Mouse (Mus musculus) cerebellum, postnatal 10 days (tissue): ENCODE measurements around the gene Pmfbp1.
"Not testable (repeated sequence)": the region's sequence is repeated elsewhere in the genome, so short reads cannot be mapped to it uniquely, and the experiment has no call there.

Experiments
- DNase-seq, 2 experiments: peaks; one replicate each; pipeline ENCODE4 v3.0.0; 2021; ENCODE audit warnings: mixed read lengths in 2 of 2

The Pmfbp1 gene

DNA sequence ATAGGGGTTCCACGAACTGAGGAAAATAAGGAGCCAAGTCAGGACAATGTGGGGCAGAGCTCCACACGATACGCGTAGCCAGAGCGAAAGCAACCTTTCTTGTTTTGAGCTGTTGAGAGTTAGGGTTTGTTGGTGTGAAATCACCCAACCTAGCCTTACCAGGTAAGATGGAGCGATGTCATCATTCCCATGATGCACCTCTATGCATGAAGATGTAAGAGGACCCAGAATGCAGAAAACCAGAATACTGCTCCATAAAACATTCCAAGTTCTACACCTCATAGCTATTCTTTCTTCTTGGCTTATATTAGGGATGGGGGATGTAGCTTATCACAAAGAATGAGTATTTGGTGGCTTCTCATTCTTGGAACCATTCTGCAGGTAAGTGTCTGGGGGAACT is at the start of gene Pmfbp1:
Gene Pmfbp1, plus strand, starts transcription at position 301 of the 400 bp plus-strand sequence.
- no peak for DNase-seq

DNA sequence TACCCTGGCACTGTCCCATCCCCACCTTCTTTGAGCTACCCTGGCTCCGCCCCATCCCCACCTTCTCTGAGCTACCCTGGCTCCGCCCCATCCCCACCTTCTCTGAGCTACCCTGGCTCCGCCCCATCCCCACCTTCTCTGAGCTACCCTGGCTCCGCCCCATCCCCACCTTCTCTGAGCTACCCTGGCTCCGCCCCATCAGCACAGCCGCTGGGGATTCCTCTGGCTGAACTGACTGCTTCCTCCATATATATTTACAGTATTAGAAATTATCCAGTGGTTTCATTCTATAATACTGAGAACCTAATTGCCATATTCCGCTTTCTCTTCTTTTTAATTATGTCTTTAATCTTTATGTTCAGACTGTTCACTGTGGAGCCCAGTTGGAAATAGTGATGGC is 46.9 kb upstream of the Pmfbp1 start:
- DNase-seq = not testable (repeated sequence)

DNA sequence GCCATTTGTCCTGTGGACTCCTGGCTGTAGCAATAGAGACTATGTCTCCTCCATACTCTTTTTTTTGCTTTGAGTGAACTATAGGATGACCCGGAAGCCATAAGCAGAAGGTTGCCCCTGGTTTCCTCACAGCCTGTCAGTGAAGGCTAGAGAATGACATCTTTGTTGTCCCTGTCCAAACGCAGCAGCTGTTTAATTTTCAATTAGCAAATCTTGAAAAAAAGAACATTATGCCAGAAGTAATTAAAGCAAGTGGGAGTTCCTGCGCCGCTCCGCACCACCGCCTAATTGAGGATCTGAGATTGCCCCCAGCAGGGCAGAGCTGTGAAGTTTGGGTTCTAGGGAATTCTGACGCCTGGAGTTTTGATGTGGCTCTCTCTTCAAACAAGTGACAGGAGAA is 42.8 kb upstream of the Pmfbp1 start:
- DNase-seq = peak in 1 of 2 experiments; percentile 0

DNA sequence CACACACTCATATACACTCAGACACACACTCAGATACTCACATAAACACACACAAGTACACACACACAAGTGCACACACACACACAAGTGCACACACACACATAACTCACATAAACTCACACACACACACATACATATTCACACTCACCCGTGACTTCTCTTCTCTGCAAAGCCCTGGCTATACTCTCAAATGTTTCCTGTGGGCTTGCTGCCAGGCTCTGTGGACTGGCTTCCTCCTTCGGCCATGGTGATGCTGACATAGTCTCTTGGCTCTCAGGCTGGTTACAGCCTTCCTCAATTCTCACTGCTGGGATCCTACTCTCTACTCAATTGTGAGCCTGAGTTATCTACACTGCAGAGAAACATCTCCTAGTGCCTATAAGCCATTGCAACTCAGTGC is 38.7 kb upstream of the Pmfbp1 start:
- peak; percentile 34 to 41 for DNase-seq

DNA sequence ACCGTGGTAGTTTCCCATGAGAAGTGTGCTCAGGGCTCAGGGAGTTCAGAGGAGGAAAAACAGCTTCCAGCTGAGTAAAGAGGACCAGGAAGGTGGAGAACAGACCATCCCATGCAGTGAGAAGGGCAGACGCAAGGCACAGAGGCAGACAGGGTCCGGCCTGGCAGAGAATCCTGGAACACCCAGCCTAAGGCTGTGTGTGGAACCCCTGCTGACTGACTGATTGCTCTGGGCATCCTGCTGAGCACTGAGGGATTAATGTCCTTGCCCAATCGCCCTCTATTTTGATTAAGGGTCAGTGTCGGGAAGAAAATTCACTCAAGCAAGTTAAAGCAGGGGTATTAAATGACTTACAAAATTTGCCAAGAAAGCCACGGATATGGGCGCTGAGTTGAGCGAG is 36.4 kb upstream of the Pmfbp1 start:
- peak in 1 of 2 experiments; percentile 10 for DNase-seq

DNA sequence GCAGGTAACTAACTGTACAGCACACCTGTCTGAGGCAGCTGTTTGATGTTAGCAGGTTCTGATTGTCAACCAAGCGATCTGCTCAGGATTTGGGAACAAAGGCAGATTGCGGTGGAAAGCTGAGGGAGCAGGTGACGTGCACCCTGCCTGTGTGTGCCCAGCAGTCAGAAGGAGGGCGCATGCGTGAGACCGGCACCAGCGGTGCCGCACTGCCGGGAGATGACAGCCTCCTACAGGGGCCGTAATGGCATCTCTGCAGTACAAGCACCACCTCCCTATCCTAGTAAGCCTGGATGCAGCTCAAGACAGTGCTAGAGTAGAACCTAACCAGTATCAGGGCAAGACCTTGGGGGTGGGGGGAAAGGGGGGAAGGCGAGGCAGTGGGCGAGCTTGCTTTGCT is 35.2 kb upstream of the Pmfbp1 start:
- peak; percentile 50 to 59 for DNase-seq

DNA sequence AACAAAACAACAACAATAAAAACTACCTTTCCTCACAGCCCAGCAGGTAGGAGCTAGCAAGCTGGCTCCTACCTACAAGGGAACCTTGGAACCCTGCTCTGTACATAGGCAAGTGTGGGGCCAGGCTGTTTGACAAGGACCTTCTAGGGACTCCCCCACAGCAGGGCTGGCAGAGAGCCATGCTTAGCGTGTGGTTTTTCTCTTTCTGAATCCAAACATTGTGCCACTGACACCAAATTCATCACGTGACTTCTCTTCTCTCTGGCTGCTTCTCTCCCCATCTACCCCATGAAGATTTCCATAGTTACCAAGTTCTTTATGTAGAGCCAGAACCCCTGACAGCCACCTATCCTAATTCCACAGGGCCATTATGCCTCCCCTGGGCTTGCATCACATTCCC is 30.8 kb upstream of the Pmfbp1 start:
- DNase-seq = peak; percentile 40 to 60

DNA sequence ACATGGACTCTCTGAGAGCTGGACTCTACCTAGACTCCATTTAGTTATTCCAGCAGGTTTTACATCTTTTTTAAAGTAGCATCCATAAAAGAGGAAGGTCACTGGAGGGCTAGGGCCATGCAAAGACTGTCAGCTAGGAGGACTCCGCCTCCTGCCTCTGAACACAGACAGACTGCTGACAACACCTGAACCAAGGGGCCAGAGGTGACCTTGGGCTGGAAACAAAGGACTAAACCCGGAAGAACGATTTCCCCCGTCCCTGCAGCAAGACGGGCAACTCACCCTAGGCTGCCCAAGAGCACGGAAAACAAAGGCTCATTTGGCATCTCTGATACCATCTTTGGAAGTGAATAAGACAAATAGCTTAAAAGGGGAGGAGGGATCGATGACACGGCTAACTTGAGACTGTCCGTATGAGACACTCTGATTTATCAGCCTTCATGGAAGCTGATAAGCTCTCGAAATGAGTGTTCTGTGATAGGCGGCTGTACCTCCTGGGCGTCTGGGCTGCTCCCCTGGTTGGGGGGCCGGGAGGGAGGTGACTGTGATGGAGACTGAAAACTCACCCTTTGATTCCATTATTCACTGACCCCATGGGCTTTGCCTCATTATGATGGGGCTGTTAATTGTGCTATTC is 30.0 kb upstream of the Pmfbp1 start:
- peak; percentile 31 to 40 for DNase-seq

DNA sequence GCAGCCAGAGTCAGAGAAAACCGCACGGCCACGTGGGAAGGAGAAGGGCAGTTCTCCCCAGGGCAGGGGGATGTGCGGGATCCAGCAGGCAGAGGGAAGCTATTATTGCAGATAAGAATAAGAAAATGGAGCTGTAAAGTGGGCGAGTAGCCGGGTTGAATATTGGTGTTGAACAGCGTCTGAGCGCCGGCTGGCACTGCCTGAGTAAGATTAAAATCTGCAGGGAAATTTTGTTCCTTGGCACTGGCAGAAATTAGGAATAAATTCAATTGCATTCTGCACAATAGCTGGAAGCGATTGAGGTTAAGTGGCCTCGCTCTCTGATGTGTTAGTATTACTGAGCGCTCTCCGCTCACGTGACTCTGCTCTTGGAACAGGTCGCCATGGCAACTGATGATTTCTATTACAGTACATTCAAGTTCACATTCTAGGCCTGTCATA is 29.4 kb upstream of the Pmfbp1 start:
- peak; percentile 77 to 78 for DNase-seq

DNA sequence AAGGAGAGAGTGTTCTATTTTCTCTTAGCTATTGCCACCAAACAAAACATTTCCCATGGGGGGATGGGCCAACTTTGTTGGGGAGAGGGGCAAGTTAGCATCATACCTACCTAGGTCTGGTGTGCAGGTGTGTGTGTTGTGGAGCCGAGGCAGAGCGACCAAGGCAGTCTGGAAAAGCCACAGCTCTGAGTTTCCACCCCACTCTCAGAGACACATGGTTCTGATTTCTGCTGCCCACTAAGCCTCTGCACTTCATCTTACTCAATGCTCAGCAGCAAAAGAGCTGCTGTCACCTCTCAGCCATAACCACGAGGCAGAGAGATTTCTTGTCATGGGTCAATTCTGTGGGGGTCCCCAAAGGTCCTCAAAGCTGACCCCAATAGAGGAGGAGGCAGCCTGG is 28.8 kb upstream of the Pmfbp1 start:
- DNase-seq = peak; percentile 35 to 36

DNA sequence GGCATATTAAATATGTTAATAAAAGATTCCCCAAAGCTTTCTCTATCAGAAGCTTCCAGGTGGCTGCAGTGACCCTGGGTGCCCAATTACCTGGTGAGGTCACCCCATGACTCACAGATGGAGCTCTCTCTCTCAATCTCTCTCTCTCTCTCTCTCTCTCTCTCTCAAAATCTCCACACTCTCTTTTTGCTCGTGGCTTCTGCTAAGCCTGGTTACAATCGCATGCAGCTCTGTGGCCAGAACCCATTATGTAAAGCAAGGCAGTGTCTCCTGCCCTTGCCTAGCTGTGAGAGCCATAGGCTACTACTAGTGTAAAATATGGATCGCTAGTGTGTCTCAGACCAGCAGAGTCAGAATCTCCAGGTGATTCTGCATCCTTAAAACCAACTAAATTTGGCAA is 28.1 kb upstream of the Pmfbp1 start:
- no peak for DNase-seq

DNA sequence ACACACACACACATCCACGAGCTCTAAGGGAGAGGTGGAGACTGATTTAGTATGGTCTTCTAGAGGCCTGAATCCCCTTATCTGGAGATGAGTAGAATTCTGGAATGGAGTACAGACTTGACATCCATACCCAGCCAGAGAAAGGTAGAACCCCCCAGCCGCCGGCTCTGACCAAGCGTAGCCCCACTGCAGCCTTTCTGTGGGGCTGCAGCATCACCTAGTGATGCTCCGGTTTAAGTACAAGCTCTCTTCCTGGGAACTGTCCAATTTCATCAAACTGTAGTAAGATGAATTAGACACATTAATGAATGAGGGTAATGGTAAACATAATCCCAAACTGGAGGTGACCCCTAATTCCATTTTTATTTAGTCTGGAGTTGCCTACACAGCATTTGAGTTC is 26.3 kb upstream of the Pmfbp1 start:
- peak; percentile 49 to 53 for DNase-seq

DNA sequence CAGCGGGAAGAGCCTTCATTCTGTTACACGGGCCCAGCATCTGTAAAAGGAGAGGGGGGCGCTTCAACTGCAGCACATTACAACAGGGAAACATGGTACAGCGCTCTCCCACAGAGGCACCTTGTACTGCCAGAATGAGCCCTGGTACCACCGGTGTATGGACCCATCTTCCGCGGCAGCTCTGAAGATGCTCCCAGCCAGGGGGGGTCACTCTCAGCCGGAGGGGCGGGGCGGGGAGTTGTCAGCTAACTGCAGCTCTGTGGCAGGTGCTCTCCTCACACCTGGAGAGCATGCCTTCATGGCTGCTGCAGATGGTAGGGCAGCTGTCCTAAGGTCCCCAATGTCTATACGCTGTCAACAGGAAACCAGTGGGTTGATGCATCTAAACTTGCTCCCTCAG is 25.7 kb upstream of the Pmfbp1 start:
- DNase-seq = no peak

DNA sequence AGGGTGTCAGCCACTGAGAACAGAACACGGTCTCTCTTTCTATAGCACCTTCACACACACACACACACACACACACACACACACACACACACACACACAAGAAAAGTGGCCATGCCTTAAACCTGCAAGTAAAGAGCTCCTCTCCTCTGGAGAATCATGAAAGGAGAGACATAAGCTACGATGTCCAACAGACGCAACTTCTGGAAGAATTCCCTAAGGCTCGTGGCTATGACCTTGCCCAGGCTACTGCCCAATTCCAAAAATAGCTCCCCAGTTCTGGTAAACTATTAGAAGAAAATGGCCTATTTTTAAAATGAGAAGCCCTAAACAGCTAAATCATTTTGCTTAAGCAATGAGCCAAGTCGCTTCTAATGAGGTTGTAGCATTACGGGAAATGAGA is 22.0 kb upstream of the Pmfbp1 start:
- DNase-seq = no peak

DNA sequence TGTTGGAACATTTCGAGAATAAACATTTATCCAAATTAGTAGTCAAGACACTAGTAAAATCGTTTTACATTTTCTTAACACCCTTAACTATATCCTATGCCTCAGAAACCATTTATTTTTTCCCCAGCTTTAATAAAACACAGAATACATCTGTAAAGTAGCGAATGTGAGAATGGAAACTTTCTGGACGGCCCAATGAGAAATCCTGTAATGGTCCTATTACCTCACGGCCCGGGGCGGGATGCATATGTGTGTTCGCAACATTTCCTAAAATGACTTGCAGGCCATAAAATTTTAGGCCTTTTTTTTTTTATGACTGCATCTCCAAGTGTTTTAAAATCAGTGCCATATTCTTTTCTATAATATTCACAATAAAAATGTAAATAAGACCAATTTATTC is 21.4 kb upstream of the Pmfbp1 start:
- DNase-seq = no peak

DNA sequence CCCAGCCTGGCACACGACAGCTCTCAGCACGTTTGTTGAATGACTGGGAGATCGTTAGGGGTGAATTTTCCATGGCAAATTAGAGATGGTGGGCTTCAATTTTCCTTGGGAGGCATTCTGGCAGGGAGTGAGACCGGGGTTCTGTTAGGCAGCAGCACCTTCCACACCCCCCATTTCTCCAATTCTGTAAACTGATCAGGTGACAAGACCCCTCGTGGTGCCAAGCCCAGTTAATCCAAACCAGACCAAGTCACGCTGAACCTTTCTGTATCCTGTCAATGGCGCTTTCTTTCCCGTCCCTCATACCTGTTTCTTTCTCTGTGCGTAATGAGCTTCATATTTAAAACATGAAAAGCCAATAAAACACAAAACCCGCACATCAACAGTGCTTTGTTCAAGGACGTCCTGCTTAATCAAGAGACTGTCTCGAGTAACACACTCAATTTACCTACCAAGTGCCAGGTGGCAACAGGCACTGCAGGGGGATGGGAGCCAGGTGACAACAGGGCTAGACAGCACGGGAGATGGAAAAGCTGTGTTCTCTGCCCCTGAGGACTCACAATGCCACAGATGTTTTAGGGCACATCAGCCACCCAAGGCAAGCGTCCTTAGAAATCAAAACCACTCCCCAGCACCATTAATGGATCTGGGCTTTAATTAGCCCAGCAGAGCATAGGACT is 19.2 kb upstream of the Pmfbp1 start:
- no peak for DNase-seq

DNA sequence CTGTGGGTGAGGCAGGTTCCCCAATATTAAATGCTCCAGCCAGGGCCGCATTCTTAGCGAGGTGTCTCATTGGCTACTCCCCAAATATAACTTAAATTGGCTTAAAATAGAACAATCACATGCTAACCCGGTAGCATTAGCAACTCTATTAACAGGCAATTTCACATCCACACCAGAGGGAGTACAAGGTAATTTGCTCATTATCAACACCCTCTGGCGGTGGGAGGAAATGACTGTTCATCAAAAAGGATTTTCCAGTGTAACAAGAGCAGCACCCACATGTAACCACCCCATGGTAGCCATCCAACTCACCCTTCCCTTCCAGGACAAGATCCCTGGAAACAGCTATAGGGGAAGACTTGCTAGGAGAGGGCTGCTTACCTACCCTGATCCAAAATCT is 18.4 kb upstream of the Pmfbp1 start:
- DNase-seq = no peak

DNA sequence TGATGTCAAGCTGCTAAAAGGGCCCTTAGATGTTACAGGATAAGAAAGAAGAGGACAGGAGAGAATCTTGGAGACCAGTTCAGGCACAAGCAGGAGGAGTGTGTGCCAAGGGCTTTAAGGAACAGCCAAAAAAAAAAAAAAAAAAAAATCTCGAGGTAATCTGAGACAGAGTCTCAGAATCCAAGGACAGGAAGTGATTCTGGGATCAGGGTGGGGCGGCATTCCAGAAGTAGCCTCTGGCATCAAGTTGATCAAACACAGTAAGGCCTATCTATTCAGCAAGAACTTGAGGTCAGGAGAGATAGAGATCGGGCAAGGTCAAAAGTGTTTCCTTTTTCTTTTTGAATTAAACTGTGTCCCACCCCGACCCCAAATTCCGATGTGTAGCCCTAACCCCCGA is 15.2 kb upstream of the Pmfbp1 start:
- no peak for DNase-seq

DNA sequence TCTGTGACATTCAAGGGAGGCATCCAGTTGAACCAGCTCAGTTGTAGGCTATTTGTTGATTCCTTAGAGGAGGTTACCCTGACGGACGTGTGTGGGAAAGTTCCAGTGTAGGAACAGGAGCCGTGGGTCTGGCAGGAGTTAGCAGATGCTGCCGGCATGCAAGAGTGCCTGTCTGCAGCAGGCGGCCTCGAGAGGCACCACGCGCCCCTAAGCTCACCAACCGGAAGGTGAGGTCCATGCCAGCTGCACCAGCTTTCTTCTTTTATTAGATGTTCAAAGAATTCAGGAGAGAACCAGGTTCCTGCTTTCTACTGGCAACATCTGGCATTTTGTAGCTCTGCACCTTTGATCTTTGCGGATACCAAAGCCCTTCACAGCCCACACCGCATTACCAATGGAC is 9.1 kb upstream of the Pmfbp1 start:
- no peak for DNase-seq

DNA sequence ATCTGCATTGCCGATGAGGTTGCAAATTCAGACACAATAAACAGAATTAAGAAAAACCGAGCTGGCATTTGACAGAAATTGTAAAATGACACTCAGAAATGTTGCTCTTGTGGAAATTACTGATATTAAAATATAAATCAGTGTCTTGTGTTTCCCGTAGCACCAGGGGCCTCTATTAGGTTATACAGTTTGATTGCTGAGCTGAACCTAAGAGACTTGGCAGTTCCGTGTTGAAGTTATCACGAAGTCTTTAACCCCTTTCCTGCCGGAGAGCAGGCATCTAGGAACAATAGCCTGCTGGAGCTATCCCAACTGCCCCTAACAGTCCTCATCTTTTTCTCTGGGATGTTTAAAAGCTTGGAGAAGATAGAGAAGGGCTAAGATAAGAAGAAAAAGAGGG is 8.3 kb upstream of the Pmfbp1 start:
- no peak for DNase-seq

DNA sequence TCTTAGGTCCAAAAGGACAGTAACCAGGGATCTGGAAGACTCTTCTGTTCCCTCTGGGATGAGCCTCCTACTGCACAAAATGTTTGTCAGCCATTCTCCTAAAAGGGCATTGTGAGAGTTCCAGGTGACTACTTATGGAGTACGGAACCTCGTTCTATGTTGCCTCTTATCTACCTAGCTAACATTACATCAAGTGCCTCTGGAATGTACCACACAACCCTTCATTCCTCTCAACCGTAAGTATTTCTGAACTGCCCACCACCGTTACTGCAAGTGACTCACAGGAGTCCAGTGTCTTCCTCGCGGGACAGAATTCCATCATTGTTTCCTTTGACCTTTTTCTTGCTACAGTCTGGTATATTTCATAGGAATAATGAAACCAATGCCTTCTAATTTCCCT is 1.0 kb upstream of the Pmfbp1 start:
- DNase-seq = no peak

DNA sequence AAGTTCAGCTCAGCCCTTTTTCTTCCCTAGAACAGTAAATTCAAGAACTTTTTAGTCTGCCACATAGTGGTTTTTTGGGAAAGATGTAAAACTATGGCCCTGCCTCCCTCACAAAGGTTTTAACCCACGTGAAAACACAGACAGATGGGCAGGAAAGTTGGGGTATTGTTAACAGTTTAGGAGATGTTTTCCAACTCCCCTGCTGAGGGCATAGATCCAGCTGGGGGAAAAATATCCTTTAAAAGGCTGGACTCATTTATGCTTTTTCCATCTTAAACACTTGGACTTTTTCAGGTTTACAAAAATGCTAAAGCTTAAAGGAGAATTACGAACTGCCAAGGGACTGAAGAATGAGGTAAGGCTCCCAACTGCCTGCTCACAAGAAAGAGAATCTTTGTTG is 774 bp downstream of the Pmfbp1 start:
- DNase-seq = no peak

DNA sequence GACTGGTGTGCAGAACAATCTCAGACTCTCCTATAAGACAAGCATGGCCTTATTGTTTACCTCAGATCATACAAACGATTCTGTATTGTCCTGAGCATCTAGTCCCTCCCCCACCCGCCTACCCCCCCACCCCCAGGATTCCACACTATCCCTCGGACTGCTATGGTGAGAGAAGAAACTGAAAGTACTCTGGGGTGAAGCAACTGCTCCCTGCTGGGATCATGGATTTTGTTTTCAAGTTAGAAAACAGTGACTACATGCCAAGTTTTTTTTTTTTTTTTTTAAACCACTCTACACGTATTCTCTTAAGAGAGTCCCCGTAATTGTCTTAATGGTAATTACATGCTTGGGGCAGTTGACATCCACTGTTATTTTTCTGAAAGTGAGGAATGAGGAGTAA is 3.6 kb downstream of the Pmfbp1 start:
- no peak for DNase-seq

DNA sequence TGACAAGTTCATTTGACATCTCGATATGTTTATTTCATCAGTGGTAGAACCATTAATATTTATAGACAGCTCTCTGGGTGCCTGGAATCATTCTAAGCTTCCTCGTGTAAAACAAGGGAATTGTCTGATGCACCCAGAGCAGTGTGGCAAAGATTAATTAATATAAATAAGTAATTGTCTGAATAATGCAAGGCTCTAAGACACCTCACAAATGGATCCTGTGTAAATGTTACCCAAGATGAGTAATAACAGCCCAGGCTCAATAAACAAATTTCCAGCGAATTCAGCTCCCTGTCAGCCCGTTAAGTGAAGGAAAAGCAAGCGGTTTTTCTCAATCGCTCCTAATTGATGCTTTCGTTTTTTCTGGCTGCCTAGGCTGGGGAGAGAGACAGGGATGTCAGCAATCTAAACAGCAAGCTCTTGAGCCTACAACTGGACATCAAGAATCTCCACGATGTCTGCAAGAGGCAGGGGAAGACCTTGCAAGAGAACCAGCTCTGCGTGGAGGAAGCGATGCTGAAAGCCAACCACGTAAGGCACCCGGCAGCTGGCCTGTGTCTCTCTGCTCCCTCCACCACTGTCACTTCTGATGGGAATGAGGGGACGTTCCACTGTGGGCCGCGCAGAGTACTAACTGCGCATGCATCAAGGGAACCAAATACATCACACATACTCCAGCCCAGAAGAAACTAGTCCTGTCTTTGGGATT is 5.3 kb downstream of the Pmfbp1 start:
- DNase-seq = no peak
